Mouse (Mus musculus) layer of hippocampus, adult 11-12 months (tissue): ENCODE data around the gene Mrpl43.

ENCODE experiments used
- DNase-seq: peaks from one replicate; pipeline ENCODE4 v3.0.0; 2022; ENCODE audit warnings: low spot score

Gene Mrpl43

DNA sequence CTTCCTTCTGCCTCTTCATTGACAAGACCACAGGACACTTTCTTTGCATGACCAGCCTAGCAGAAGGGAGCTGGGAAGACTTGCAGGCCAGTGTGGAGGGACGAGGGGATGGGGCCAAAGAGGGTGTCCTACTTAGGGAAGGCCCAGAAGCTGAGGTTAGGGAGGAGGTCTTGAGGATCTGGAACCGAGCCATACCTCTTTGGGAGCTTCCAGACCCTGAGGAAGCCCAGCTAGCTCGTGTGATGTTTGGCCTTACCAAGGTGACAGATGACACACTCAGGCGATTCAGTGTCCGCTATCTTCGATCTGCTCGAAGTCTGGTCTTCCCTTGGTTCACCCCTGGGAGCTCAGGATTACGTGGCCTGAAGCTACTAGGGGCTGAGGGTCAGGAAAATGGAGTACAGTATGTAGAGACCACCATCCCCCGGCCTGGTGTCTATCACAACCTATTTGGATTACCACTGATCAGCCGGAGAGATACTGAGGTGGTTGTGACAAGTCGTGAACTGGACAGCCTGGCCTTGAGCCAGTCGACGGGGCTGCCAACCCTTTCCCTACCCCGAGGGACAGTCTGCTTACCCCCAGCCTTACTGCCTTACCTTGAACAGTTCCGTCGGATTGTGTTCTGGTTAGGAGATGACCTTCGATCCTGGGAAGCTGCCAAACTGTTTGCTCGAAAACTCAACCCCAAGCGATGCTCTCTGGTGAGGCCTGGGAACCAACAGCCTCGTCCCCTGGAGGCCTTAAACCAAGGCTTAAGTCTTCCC is 1.4 kb upstream of the Mrpl43 start:
- no peak for DNase-seq

GRCm38 (mm10) chr19:45007021-45007420 is 779 bp upstream of the Mrpl43 start:
- no peak for DNase-seq

GRCm38 (mm10) chr19:45005444-45005843 is 798 bp downstream of the Mrpl43 start, which contains the start of gene Twnk:
Twnk (plus strand) TSS chr19:45005663.
- peak; percentile 59 for DNase-seq

GRCm38 (mm10) chr19:45003740-45004516 is 2.3 kb downstream of the Mrpl43 start:
- no peak for DNase-seq

DNA sequence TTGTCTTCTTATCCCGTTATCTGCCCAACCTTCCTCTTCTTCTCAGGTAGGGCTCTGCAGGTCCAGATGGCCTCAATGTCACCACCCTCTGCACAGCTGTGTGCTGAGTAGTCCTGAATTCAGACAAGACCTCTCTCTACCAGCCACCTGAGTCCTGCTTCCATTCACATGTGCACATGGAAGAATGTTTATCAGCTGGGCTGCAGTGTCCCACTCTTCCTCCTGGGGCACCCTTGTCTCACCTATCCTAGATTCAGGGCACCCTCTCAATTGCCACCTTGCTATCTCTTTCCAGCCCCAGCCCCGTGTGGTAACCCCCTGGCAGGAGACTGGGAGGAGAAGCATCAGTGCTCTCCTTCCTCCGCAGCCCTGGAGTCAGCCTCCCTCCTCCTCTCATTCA is 3.9 kb downstream of the Mrpl43 start:
- no peak for DNase-seq

GRCm38 (mm10) chr19:44999647-45000046 is 6.6 kb downstream of the Mrpl43 start:
- DNase-seq, result no peak

DNA sequence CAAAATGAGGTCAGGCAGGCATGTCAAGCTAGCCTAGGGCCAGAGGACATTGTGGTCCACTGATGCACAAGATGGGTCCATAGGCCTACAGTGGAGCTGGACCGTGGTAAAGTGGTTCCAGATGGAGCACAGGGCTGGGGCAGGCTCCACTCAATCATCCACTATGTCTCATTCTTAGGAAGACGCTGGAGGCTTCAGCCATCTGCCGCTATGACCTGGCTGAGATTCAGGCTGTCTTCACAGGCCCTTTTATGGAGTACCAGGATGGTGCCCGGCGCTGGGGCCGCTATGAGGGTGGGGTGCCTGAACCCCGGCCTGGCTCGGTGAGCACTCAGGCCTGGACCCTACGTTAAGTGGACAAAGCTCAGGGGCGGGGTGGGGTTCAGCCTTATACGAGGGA is 8.5 kb downstream of the Mrpl43 start:
- no peak for DNase-seq

DNA sequence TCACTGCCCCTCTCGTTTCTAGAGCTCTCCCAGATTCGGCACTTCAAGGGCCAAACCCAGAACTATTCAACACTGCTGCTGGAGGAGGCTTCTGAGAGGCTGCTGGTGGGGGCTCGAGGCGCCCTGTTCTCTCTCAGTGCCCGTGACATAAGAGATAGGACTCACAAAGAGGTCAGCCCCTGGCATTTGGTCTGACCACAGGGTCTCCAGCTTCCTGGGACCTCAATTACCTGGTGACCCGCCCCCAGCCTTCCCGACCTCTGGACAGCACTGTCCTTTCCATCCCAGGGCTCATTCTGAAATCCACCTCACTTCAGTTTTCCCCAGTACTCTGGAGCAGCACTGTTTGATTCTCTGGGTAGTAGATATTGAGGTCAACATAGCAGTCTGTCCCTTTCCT is 13.5 kb downstream of the Mrpl43 start:
- peak; percentile 4 for DNase-seq

- peak; percentile 4 for DNase-seq
Measured at GRCm38 (mm10) chr19:44992246-44992645, 14.0 kb downstream of the Mrpl43 start.

DNA sequence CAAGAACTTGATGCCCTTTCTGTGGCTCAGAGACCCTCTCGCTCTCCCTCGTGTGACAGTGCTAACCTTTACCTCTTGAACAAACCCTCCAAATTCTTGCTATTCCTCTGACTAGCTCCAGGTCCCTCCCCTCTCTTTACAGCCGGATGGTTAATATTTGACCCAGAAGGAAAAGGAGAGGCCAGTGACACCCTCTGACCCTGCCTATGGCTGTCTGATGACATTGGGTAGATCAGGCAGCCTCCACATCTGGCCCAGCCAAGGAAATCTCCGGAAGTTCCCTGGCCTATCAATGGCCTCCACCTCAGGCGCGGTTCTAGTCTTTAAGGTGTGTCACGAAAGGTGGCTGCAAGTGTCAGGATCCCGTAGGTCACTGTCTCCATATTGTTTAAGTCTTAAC is 15.2 kb downstream of the Mrpl43 start:
- DNase-seq, result peak; percentile 8

DNA sequence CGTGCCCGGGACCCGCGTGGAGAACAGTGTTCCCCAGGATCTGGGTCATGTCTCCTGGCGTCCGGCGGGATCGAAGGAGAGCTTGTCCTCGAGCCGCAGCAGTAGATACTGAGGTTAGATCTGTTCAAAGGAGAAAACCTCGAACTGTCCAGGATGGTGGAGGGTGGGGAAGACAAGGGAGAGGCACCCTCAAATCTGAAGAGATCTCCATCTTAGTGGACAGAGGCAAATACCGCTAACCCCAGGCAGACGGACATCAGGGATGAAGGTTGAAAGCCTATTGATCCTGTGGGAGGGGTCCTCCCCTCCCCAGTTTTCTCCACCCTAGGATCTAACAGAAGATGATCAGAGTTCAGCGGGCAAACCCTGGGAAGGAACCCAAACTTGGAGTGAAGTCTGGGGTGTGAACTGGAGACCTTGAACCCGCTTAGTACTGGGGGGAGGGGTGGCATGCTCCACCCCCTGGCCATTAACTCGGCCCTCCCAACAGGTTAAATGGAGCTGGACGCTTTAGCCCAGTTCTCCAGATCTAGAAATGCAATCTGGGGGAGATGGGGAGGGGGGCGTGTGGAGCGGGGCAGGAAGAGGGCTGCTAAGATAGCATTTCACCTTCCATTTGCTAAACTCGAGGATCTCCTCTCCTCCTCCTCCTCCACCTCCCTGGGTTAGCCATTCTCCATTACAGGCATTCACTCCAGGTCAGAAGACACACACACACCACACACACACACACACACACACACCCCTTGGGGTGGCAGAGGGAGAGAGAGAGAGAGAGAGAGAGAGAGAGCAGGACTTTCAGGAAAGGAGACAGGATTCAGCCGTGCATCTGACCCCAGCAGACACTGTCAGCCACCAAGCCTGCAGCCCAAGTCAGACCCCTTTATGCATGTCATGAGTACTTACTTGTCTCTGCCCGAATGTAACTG is 16.4 kb downstream of the Mrpl43 start:
- DNase-seq, result peak; percentile 6

DNA sequence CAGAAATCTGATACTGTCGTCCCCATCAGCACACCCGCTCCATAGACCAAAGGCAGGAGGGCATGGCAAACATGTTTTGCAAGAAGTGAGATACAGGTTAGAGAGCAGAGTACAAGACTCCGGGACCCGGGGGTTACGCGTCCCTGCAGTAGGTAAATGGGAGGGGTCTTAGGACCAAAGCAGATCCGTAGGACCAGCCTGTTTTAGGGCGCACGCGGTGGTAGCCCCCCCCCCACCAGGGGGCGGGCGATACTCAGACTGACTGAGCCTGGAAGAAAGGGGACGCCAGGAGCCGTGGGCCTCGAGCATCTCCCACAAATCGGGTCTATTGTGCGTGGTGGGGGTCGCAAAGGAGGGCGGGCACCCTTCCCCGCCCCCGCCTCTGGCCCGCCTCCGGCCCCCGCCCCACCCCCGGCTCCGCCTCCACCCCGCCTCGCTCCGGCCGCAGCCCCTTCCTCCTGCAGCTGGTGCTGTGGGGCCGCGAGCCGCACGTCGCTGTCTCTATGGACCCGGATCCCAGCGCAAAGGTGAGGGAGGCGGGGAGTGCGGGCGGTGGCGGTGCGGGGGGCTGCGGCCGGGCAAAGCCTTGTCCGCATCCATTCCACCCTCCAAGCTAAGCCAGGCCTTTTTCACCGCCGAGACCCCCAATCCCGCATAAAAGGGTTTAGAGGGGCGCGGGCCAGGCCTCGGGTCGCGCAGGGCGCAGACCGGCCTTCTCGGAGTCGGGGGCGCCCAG is 17.2 kb downstream of the Mrpl43 start, which contains the start of gene Sema4g:
TSS of gene Sema4g (plus strand) at position 271 of the 736 bp plus-strand sequence.
- DNase-seq, result peak; percentile 24

DNA sequence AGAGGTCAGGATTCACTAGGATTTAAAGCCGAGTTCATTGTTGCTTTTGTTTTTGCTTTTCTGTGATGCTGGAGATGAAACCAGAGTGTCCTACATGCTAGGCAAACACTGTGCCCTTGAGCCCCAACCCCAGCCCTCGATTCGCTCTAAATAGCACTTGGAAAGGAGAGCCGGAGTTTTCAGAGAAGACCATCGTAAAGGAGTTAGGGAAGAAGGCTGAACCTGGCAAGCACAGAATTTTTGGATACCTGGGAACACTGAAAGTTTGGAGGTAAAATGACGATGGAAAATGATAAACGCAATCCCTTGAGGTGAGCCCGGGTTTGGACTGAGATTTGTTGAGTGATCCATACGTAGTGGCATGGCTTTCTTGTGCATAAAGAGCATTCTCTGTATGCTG is 17.9 kb downstream of the Mrpl43 start:
- DNase-seq, result peak; percentile 5

DNA sequence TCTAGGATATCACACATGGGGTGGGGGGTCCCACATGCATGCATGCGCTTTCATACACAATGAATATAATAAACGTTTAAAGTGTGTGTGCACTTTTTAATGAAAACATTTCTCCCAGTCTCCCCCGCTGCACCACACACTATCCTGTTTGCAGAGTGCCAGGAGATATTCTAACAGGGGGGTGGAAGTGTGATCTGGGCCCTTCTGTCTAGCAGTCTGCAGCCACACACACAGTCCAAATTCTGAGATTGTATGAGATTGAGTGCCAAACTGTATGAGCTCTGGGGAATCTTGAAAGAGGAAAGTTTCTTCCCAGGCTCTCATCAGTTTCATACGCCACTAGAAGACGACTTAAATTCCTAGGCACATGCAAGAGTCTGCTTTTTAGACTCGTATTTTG is 18.4 kb downstream of the Mrpl43 start:
- peak; percentile 57 for DNase-seq

- peak; percentile 23 for DNase-seq
Measured at GRCm38 (mm10) chr19:44987004-44987403, 19.2 kb downstream of the Mrpl43 start.

DNA sequence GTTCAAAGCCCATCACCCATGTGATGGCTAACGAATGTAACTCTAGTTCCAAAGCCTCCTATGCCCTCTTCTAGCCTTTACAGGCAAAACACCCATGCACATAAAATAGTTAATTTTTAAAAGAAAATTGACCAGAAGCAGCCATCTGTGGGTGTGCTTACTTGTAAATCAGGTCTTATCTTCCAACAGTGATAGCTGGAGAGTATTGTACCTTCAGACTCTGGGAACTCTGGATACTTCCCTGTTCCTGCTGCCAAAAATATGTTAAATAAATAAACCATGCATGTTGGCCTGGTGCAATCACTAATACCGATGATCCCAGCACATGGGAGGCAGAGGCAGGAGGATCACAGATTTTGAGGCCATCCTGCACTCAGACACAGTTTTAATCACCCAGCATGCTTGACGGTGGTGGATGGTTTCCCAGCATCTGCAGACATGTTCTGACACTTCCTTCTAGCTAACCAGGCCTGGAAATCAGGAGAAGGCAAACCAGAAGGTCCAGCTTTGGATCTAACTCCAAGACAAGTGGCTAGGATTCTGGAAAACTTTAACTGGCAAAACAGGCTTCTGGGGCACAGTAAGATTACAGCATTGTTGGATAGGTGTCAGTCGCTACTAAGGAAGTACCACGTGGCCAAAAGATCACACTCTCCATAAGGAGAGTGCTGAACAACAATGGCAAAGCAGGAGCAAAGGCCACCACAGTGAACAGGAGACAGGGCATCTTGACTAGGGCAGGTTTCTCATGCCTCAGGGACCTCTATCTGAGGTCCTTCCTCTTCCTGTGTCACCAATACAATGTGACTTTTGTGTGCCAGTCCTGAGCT is 20.9 kb downstream of the Mrpl43 start:
- peak; percentile 2 for DNase-seq

- DNase-seq, result peak; percentile 2
Measured at GRCm38 (mm10) chr19:44984420-44984819, 21.8 kb downstream of the Mrpl43 start.

DNA sequence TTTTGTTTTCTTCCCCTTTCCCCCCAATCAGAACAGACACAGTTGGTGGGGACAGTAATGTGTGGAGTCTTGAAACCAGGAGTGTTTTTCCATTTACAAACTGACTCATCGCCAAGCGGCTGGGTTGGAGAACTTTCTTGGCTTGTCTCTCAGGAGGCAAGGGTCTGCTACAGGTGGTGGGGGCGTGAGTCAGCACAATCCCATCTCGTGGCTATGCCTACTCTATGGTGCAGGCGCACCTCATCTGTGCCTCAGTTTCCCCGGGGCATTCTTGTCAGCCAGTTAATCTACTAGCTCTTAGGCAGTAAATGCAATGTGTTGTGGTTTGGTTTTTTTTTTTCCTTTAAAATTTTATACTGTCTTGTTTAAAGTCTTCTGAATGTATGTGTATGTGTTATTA is 22.9 kb downstream of the Mrpl43 start:
- DNase-seq, result peak; percentile 12

DNA sequence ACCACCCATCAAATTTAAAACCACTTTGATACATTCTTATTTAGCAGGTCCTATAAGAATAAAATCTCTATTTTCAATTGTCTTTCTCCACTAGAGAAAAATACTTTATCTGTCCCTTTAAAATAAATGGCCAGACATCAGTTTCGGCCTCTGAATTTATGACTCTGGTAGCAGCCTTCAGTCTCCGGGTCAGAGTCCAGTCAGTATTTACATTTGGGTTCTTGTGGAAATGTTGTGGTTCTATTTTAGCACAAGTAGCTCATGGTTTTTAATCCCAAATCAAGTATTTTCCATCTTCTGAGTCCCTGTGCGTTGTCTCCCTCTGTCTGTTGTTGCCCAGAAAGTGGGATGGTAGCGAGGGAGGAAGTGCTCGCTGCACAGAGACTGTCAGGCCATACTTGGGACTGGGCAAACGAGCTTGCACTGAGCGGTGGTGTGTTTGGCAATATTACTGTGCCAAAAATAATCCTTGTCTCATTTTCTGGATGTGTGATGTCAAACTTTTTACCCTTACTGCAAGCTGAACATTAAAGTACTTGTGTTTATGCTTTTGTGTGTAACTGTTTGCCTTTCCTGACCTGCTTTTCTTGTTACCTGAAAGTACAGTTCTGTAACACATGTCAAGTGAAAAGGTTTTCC is 23.6 kb downstream of the Mrpl43 start:
- no peak for DNase-seq

DNA sequence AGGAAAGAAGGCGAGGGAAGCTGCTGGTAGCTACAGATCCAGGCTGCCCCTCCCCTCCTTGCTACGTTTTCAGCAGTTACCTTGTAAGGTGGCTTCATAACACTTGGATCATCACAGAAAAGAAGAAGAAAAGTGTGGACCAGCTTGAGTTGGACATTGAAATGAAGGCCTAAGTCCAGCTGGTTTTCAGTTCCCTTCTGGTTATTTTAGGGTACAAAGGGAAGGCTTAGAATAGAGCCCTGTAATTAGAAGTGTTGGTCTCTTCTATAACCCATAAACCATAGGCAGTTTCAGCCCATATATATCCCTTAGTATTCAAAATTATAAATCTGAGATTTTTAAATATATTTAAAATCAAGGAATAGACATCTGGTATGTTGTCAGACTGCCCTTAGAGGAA is 25.5 kb downstream of the Mrpl43 start:
- DNase-seq, result no peak
